Mouse (Mus musculus) cerebellum, adult (tissue): ENCODE measurements around the gene Sfxn5.

Experiments used
- ATAC-seq: cut with Nextera tagmentation; 2 replicates; pipeline ENCODE4 v1.9.2; 2017; ENCODE audit warnings: mild to moderate bottlenecking, moderate library complexity, mixed read lengths; ENCODE audit not compliant: insufficient number of reproducible peaks, low FRiP score, low TSS enrichment

The Sfxn5 gene

DNA sequence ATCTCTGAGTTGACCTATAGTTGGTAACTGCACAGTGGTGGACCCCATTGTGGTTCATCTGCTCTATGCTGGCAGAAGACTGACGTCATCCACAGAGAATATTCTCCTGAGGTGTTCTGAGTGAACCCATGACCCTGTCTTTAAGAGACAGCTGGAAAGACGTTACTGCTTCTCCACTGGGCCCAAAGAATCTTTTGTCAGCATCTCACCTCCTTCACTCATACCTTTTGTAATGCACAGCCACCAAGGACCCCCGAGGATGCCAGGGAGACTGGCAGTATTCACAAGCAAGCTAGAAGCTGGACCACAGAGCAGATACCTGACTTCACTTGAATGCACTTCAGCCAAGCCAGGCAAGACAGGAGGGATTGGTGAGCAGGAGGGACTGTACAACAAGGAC, 2.1 kb upstream of the Sfxn5 start:
- ATAC-seq: no peak

- no peak for ATAC-seq
Measured at GRCm38 (mm10) chr6:85334851-85335250, 1.6 kb upstream of the Sfxn5 start.

DNA sequence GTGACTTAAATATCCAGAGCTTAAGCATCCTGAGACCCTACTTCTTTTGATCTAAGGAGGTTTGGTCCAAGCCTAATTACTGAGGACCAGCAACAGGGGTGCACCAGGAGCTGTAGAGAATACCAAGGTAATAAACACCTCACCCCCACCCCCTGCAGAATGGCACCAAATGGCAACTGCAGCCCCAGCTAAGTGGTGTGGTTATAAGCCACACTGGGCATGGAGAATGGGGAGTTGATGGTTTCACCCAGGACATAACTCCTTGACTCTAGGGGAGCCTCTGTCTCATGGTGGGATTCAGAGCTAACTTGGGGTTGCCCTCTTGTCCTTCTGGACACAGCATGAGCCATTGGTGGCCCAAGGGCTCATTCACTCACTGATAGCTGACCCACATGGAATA, 1.0 kb upstream of the Sfxn5 start:
- no peak for ATAC-seq

- no peak for ATAC-seq
Measured at GRCm38 (mm10) chr6:85333732-85334131, 510 bp upstream of the Sfxn5 start.

- ATAC-seq: peak; percentile 46
Measured at GRCm38 (mm10) chr6:85332351-85332999, 747 bp downstream of the Sfxn5 start.

GRCm38 (mm10) chr6:85331736-85332135, 1.5 kb downstream of the Sfxn5 start:
- ATAC-seq: no peak

GRCm38 (mm10) chr6:85331221-85331735, 1.9 kb downstream of the Sfxn5 start:
- ATAC-seq: no peak

- ATAC-seq: no peak
Measured at GRCm38 (mm10) chr6:85329666-85330185, 3.5 kb downstream of the Sfxn5 start.

- ATAC-seq: no peak
Measured at GRCm38 (mm10) chr6:85326564-85326963, 6.7 kb downstream of the Sfxn5 start.

GRCm38 (mm10) chr6:85325109-85325508, 8.1 kb downstream of the Sfxn5 start:
- ATAC-seq: no peak

DNA sequence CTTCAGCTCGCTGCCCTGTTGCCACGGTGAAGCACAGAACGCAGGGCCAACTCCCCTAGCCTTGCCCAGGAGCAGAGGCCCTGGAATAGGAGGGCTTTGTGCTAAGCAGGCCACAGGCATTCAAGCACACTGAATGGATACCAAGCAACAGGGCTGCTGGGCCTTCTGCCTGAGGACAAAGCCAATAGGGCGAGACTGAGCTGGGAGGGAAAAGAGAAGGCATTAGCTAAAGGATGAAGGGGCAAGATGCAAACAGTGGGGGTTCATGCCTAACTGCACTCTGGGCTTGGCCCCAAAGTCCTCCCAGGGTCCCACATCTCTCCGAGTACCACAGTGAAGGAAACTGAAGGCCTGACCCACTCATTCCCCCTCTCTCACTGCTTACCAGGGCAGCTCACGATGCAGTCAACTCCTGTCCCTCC, 12.8 kb downstream of the Sfxn5 start:
- peak; percentile 26; the same call in 1 of the 2 replicates for ATAC-seq

- ATAC-seq: no peak
Measured at GRCm38 (mm10) chr6:85316211-85316610, 17.0 kb downstream of the Sfxn5 start.

- ATAC-seq: no peak
Measured at GRCm38 (mm10) chr6:85314064-85314798, 19.0 kb downstream of the Sfxn5 start.

DNA sequence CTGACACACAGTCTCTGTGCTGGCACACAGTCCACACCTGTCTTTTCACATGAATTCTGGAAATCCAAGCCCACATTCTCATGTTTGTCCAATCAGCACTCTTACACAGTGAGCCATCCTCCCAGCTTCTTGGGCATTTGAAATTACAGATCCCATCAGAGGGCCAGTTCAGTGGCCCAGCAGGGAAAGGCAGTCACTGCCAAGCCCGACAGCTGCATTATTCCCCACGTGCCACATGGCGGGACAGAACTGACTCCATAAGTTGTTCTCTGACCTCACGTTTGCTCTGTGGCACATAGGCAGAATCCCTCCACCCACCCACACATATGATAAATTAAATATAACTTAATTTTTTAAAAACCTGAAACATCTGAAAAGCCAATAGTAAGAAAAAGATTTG, 25.3 kb downstream of the Sfxn5 start:
- no peak for ATAC-seq

- no peak for ATAC-seq
Measured at GRCm38 (mm10) chr6:85306375-85306774, 26.8 kb downstream of the Sfxn5 start.

GRCm38 (mm10) chr6:85305826-85306225, 27.4 kb downstream of the Sfxn5 start:
- no peak for ATAC-seq

- ATAC-seq: no peak
Measured at GRCm38 (mm10) chr6:85304966-85305365, 28.3 kb downstream of the Sfxn5 start.

GRCm38 (mm10) chr6:85302326-85303055, 30.7 kb downstream of the Sfxn5 start:
- ATAC-seq: peak; percentile 81

- 0 out of 2 replicates have a peak, but pooled peaks have one; percentile 60 for ATAC-seq
Measured at GRCm38 (mm10) chr6:85295384-85296167, 37.6 kb downstream of the Sfxn5 start.

GRCm38 (mm10) chr6:85294004-85294379, 39.2 kb downstream of the Sfxn5 start:
- no peak for ATAC-seq
